Mouse (Mus musculus): ENCODE measurements around the gene Etv6.
"Not testable (repeated sequence)": the region's sequence is repeated elsewhere in the genome, so short reads cannot be mapped to it uniquely, and the experiment has no call there.

Gene Etv6

GRCm38 (mm10) chr6:134035490-134036405, at the start of gene Etv6:
TSS of gene Etv6 (plus strand) at chr6:134035700.
- DNase-seq, result peak; percentile 89

GRCm38 (mm10) chr6:133986161-133986560, 49.3 kb upstream of the Etv6 start:
- DNase-seq, result no peak

- no peak for DNase-seq
Measured at GRCm38 (mm10) chr6:133987068-133987591, 48.4 kb upstream of the Etv6 start.

- DNase-seq, result no peak
Measured at GRCm38 (mm10) chr6:133988011-133988410, 47.5 kb upstream of the Etv6 start.

- DNase-seq, result no peak
Measured at GRCm38 (mm10) chr6:133997461-133997860, 38.0 kb upstream of the Etv6 start.

GRCm38 (mm10) chr6:133997935-133998334, 37.6 kb upstream of the Etv6 start:
- no peak for DNase-seq

GRCm38 (mm10) chr6:134014488-134015110, 20.9 kb upstream of the Etv6 start:
- DNase-seq, result not testable (repeated sequence)

GRCm38 (mm10) chr6:134018807-134019206, 16.7 kb upstream of the Etv6 start:
- DNase-seq, result no peak

- DNase-seq, result no peak
Measured at GRCm38 (mm10) chr6:134020821-134021220, 14.7 kb upstream of the Etv6 start.

- DNase-seq, result no peak
Measured at GRCm38 (mm10) chr6:134026264-134026663, 9.2 kb upstream of the Etv6 start.

GRCm38 (mm10) chr6:134027022-134027421, 8.5 kb upstream of the Etv6 start:
- DNase-seq, result no peak

GRCm38 (mm10) chr6:134032451-134032850, 3.0 kb upstream of the Etv6 start:
- no peak for DNase-seq

- peak; percentile 36 for DNase-seq
Measured at GRCm38 (mm10) chr6:134034436-134034835, 1.1 kb upstream of the Etv6 start.

- peak; percentile 90 for DNase-seq
Measured at GRCm38 (mm10) chr6:134034904-134035489, 503 bp upstream of the Etv6 start.

GRCm38 (mm10) chr6:134036491-134036911, 1.0 kb downstream of the Etv6 start:
- no peak for DNase-seq

- no peak for DNase-seq
Measured at GRCm38 (mm10) chr6:134036951-134037431, 1.5 kb downstream of the Etv6 start.

- DNase-seq, result no peak
Measured at GRCm38 (mm10) chr6:134037960-134038359, 2.5 kb downstream of the Etv6 start.

GRCm38 (mm10) chr6:134038881-134039280, 3.4 kb downstream of the Etv6 start:
- DNase-seq, result peak; percentile 62

GRCm38 (mm10) chr6:134039351-134039750, 3.9 kb downstream of the Etv6 start:
- DNase-seq, result no peak

- DNase-seq, result no peak
Measured at GRCm38 (mm10) chr6:134040312-134040711, 4.8 kb downstream of the Etv6 start.

GRCm38 (mm10) chr6:134041286-134041685, 5.8 kb downstream of the Etv6 start:
- DNase-seq, result no peak

GRCm38 (mm10) chr6:134041916-134042315, 6.4 kb downstream of the Etv6 start:
- DNase-seq, result no peak

- peak; percentile 45 for DNase-seq
Measured at GRCm38 (mm10) chr6:134043545-134043944, 8.0 kb downstream of the Etv6 start.

Data from lung, postnatal 10 days (tissue).